Mouse (Mus musculus) limb, embryonic 11.5 days (tissue): Measurements from ENCODE around the gene Afap1. TPM values are rescaled to one million over a fixed set of nuclear protein-coding genes. Genes with fewer than 3 reads are reported as not detected.

Source experiments
- ATAC-seq: fragments of 200-750 bp; cut with Nextera tagmentation; 2 replicates; pipeline ENCODE4 v1.8.0; 2017; ENCODE audit warnings: low read depth; ENCODE audit not compliant: insufficient number of reproducible peaks, low FRiP score, low TSS enrichment
- DNase-seq: peaks from one replicate; pipeline ENCODE4 v3.0.0-alpha.2; 2015; ENCODE audit warnings: low spot score
- H3K27ac ChIP-seq: fragments of 300-500 bp; sonication (generic); replicated peaks from 2 replicates; pipeline ENCODE4 v1.5.1; 2014; ENCODE audit warnings: low read depth, mild to moderate bottlenecking, low read length
- H3K27me3 ChIP-seq: fragments of 300-500 bp; sonication (generic); 2 replicates; pipeline ENCODE4 v1.6.1; 2014; ENCODE audit warnings: mild to moderate bottlenecking, low read length, mixed read lengths; ENCODE audit not compliant: control insufficient read depth, insufficient read depth
- H3K36me3 ChIP-seq: fragments of 300-500 bp; sonication (generic); 2 replicates; pipeline ENCODE4 v1.6.1; 2014; ENCODE audit warnings: mild to moderate bottlenecking, low read length, moderate library complexity, mixed read lengths; ENCODE audit not compliant: control insufficient read depth, insufficient read depth
- H3K4me1 ChIP-seq: fragments of 300-500 bp; sonication (generic); 2 replicates; pipeline ENCODE4 v1.6.1; 2014; ENCODE audit warnings: low read length, mixed read lengths; ENCODE audit not compliant: control insufficient read depth, insufficient read depth
- H3K4me2 ChIP-seq: fragments of 300-500 bp; sonication (generic); 2 replicates; pipeline ENCODE4 v1.6.1; 2014; ENCODE audit warnings: low read depth, mild to moderate bottlenecking, moderate library complexity; ENCODE audit not compliant: severe bottlenecking
- H3K4me3 ChIP-seq: fragments of 300-500 bp; sonication (generic); 2 replicates; pipeline ENCODE4 v1.5.1; 2014; ENCODE audit warnings: low read depth, low read length
- H3K9ac ChIP-seq: fragments of 300-500 bp; sonication (generic); 2 replicates; pipeline ENCODE4 v1.6.1; 2014; ENCODE audit warnings: mild to moderate bottlenecking, low read length
- H3K9me3 ChIP-seq: fragments of 300-500 bp; sonication (generic); 2 replicates; pipeline ENCODE4 v1.6.1; 2016; ENCODE audit warnings: low read length; ENCODE audit not compliant: control insufficient read depth
- WGBS: fragments of 180-500 bp; shearing (Covaris S2); extraction: QIAGEN DNeasy Blood & Tissue Kit; methylation state at CpG from one replicate; pipeline ENCODE4 v1.1.7; 2014; 5-methylcytosine and 5-hydroxymethylcytosine counted together
- polyA plus RNA-seq: library from polyadenylated mRNA; unstranded; fragments of >200 nt; fragmentation: Nextera tagmentation; extraction: Ambion mirVana; gene quantifications from 2 replicates; pipeline ENCODE4 v1.2.1, GENCODE M21; 2014

Gene Afap1
- polyA plus RNA-seq, 1 experiment from 2014 or later: 13.7 TPM

DNA sequence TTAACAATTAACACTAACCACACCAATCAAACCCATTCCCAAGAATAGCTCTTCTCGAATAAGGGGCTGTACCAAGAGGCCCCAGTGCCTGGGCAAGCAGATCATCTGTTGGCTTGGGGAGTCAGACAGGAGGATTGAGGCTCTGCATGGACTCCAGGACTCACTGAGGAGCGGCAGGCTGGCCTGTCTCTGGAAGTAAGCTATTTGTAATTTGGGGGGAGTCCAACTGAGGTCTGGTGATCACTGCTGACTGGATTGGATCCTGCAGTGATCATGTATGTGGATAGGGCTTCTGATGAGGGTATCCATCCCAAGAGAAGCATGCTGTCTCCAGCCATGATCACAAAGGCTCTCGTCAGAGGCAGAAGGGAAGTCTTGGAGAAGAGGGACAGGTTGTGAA, 756 bp upstream of the Afap1 start:
- ATAC-seq (no peak), DNase-seq (no peak)
- no peak overlapping the region for H3K4me2 ChIP-seq
- no peak overlapping the region for H3K27ac ChIP-seq
- no peaks in the 10 kb centered on the region for H3K36me3 ChIP-seq
- H3K4me1 ChIP-seq: peaks cover 6% of the 10 kb centered on the region; the same call in 1 of the 2 replicates
- no peak overlapping the region for H3K9ac ChIP-seq
- 0 out of 2 replicates have a peak, but pooled peaks cover 3% of the 10 kb centered on the region for H3K27me3 ChIP-seq
- no peak overlapping the region for H3K4me3 ChIP-seq
- H3K9me3 ChIP-seq: no peaks in the 10 kb centered on the region
- WGBS: 75% methylated on average over 3 of the region's 3 CpGs

DNA sequence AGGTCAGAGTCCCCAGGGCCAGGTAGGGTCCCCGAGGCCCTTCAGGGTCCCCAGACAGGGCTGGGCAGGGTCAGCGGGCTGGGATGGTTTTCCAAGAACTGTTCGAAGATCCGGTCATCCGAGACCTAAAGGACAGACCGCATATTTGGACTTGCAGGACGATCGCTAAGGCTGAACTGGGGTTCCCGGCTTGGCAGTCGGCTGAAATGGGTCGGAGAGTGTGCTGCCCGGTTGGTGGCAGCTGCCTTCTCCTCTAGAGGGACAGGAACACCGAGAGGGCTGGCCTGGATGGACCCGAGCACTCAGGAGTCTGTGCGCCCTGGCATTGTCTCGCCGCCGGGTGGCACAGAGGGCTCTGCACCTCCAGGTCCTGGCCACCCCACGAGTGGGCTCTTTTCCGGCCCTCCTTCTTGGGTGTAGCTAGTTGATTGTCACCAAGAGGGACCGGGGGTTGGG, 714 bp downstream of the Afap1 start:
- H3K4me2 ChIP-seq: peak overlapping the region; percentile 98
- ATAC-seq: peak; percentile 33; the same call in 1 of the 2 replicates
- WGBS: under 1% methylated on average over 21 of the region's 21 CpGs

DNA sequence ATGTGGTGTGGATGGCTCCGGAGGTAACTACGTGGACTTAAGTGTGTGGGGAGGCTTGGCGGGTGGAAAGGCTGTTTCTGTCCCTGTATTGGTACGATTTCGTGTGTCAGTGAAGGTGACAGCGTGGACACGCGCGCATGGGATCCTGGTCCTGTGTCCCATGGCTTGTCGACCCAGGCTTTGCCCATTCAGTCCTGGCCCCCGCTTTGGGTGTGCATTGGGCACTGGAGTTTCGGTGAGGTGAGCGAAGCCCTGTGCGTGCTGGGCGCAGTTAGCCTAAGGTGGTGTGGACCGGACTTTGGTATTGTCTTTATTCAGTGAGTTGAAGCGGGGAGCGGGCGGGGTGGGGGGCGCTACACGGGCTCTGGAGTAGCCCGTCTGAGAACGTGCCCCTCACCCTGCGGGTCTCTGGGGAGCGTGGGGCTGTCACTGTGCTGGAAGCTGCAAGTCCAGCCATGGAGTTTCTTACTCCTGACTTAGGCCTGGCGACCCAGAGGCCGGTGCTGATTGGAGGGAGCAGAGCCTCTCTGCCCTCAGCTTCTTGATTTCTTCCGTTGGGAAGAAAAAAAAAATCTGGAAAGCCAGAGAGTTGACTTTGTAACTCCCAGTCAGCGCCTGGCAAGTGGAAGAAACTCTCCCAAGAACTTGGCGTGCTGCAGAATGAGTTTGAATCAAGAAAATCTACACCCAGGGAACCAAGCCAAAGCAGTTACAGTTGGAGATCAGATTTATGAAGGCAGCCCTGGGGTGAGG, 1.4 kb downstream of the Afap1 start:
- ATAC-seq: no peak

More for the DNA sequence above, 714 bp downstream of the Afap1 start:
- Histone ChIP-seq H3K4me1 (peaks cover 6% of the 10 kb centered on the region; the same call in 1 of the 2 replicates), H3K36me3 (no peaks in the 10 kb centered on the region), H3K27ac (no peak overlapping the region), H3K9me3 (no peaks in the 10 kb centered on the region), H3K4me3 (peak overlapping the region; percentile 91), H3K27me3 (0 out of 2 replicates have a peak, but pooled peaks cover 3% of the 10 kb centered on the region), H3K9ac (peak overlapping the region; percentile 91)
- DNase-seq: peak; percentile 74

DNA sequence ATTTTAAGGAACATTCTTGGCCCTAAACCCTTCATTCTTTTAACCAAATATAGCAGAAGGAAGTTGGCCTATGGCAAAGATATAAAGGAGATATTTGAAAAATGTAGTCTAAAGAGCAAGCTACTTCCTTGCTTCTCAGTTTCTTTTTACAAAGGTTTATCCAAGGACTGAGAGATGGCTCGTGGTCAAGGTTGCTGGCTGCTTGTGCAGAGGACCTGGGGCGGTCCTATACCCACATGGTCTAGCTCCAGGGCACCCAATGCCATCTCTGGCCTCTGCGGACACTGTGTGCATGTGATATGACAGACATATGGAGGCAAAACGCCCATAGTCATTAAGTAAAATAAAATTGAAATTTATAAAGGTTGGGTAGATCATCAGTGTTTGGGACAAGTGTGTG, 2.8 kb downstream of the Afap1 start:
- Histone ChIP-seq H3K4me3 (no peak overlapping the region), H3K9ac (no peak overlapping the region), H3K36me3 (no peaks in the 10 kb centered on the region), H3K4me1 (peaks cover 14% of the 10 kb centered on the region; the same call in 1 of the 2 replicates), H3K9me3 (no peaks in the 10 kb centered on the region), H3K27me3 (0 out of 2 replicates have a peak, but pooled peaks cover 3% of the 10 kb centered on the region), H3K4me2 (no peak overlapping the region), H3K27ac (no peak overlapping the region)
- WGBS: 91% methylated on average over 4 of the region's 4 CpGs
- ATAC-seq (no peak), DNase-seq (no peak)

More for the DNA sequence above, 1.4 kb downstream of the Afap1 start:
- no peak for DNase-seq
- H3K9me3 ChIP-seq: no peaks in the 10 kb centered on the region
- H3K27me3 ChIP-seq: 0 out of 2 replicates have a peak, but pooled peaks cover 3% of the 10 kb centered on the region
- peaks cover 6% of the 10 kb centered on the region; the same call in 1 of the 2 replicates for H3K4me1 ChIP-seq
- H3K27ac ChIP-seq: no peak overlapping the region
- 10% methylated on average over 30 of the region's 30 CpGs for WGBS
- peak overlapping the region; percentile 98 for H3K4me2 ChIP-seq
- peak overlapping the region; percentile 91 for H3K4me3 ChIP-seq
- no peaks in the 10 kb centered on the region for H3K36me3 ChIP-seq
- H3K9ac ChIP-seq: peak overlapping the region; percentile 91

DNA sequence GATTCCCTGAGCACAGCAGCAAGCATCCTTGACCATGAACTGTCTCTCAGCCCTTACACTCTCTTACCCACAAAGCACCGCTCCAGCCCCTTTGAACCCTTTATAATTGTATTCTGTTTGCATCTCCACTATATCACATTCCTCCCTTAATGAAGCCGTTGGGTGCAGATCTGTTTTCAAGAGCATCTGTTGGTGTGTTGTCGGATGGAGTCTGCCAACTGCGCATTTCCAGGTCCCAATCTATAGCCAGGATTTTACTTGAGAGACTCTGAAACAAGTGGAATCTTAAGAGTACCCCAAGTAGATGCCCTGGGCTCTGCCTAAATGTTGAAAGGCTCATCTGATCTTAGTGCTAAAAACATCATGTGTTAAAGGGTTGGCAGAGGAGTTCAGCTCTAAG, 3.4 kb downstream of the Afap1 start:
- Histone ChIP-seq H3K9me3 (no peaks in the 10 kb centered on the region), H3K4me1 (peaks cover 19% of the 10 kb centered on the region; the same call in 1 of the 2 replicates), H3K4me2 (no peak overlapping the region), H3K27me3 (0 out of 2 replicates have a peak, but pooled peaks cover 3% of the 10 kb centered on the region), H3K36me3 (no peaks in the 10 kb centered on the region), H3K9ac (no peak overlapping the region), H3K27ac (no peak overlapping the region), H3K4me3 (no peak overlapping the region)
- WGBS: 91% methylated on average over 4 of the region's 4 CpGs
- ATAC-seq (no peak), DNase-seq (no peak)

DNA sequence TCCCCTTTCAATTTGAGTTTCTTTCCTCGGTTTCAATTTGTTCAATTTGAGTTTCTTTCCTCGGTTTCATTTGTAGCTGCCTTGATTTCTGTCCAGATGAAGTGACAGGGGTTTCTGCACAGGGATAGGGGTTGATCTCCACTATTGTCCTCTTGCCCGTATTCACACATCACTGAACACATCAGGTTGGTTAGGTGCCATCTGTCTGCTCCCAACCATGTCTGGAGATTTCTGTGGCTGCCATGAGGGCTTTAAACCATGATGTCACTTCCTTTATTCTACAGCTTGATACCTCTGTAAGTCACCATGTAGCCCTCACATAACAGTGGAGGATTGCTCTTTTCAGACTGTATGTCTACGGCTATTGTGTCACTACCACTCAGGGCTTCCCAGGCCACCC, 4.0 kb downstream of the Afap1 start:
- ATAC-seq (no peak), DNase-seq (no peak)
- Histone ChIP-seq H3K9me3 (no peaks in the 10 kb centered on the region), H3K27ac (no peak overlapping the region), H3K4me1 (peaks cover 19% of the 10 kb centered on the region; the same call in 1 of the 2 replicates), H3K9ac (no peak overlapping the region), H3K36me3 (no peaks in the 10 kb centered on the region), H3K4me3 (no peak overlapping the region), H3K27me3 (no peaks in the 10 kb centered on the region), H3K4me2 (no peak overlapping the region)
- WGBS: 86% methylated on average over 4 of the region's 4 CpGs

DNA sequence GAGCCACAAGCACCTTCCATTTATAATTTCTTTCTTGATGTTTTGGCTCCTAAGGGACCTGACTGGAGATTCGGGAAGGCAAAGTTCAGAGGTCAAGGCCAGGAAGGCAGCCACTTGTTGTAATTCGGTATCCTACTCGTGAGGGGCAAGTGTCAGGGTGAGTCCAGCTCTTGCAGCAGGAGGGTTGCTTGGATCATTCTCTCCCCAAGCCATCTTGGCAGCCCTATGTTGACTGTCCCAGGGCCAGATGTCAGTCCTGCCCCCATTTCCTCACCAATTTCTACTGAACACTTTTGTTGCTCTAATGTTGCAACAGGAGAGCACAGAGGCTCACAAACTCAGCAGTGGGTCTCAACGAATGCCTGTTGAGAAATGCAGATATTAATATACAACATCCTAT, 5.0 kb downstream of the Afap1 start:
- H3K36me3 ChIP-seq: no peaks in the 10 kb centered on the region
- H3K4me1 ChIP-seq: peaks cover 19% of the 10 kb centered on the region; the same call in 1 of the 2 replicates
- no peak for ATAC-seq
- WGBS: 69% methylated on average over 4 of the region's 4 CpGs
- no peak for DNase-seq
- no peak overlapping the region for H3K4me3 ChIP-seq
- no peaks in the 10 kb centered on the region for H3K9me3 ChIP-seq
- no peak overlapping the region for H3K9ac ChIP-seq
- H3K27me3 ChIP-seq: no peaks in the 10 kb centered on the region
- H3K4me2 ChIP-seq: no peak overlapping the region
- no peak overlapping the region for H3K27ac ChIP-seq

DNA sequence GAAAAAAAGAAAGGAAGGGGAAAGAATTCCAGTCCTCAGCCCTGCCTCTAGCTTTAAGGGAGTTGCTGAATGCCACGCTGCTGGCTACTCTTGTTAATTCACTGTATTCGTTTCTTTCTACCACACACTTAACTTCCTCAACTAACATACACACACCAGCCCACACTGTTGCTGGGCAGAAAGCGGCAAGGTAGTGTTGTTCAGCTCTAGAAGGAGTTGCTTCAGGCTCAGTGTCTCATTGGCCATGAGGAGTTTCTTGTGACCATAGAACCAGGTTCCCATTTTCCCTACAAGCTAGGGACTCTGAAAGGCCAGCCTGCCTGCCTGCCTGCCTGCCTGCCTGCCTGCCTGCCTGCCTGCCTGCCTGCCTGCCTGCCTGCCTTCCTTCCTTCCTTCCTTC, 5.9 kb downstream of the Afap1 start:
- H3K9me3 ChIP-seq: no peaks in the 10 kb centered on the region
- ATAC-seq: no peak
- no peak overlapping the region for H3K27ac ChIP-seq
- DNase-seq: no peak
- H3K27me3 ChIP-seq: no peaks in the 10 kb centered on the region
- 87% methylated on average over 3 of the region's 3 CpGs for WGBS
- no peak overlapping the region for H3K4me3 ChIP-seq
- peaks cover 19% of the 10 kb centered on the region; the same call in 1 of the 2 replicates for H3K4me1 ChIP-seq
- H3K4me2 ChIP-seq: no peak overlapping the region
- H3K9ac ChIP-seq: no peak overlapping the region
- H3K36me3 ChIP-seq: no peaks in the 10 kb centered on the region
